Mouse (Mus musculus): ENCODE measurements at regions not wholly inside any gene's neighbourhood (a gene's known extent, or its start where the extent isn't known, plus 50 kb on each side); places are given as distances from the start of the nearest gene placed in this dataset.

GRCm38 (mm10) chr5:4530236-4531067 lies 227.4 kb downstream of the Fzd1 start:
- no peak for TF ChIP-seq EP300 (IDR thresholded peaks at IDR 0.05; ENCODE audit: low read depth)
- TF ChIP-seq CTCF (IDR thresholded peaks at IDR 0.05; ENCODE audit: low read depth), result no peak
